Mouse (Mus musculus) forebrain, embryonic 11.5 days (tissue): Measurements from ENCODE around the gene 9330182O14Rik. TPM values are rescaled to one million over a fixed set of nuclear protein-coding genes. Genes with fewer than 3 reads are reported as not detected.

ENCODE experiments used
- ATAC-seq: fragments of 200-750 bp; cut with Nextera tagmentation; replicated peaks from 2 replicates; pipeline ENCODE4 v1.8.0; 2017; ENCODE audit warnings: moderate TSS enrichment; ENCODE audit not compliant: low FRiP score
- DNase-seq: peaks from one replicate; pipeline ENCODE4 v3.0.0-alpha.2; 2017; ENCODE audit warnings: low spot score
- H3K27ac ChIP-seq: fragments of 300-500 bp; sonication (generic); 2 replicates; pipeline ENCODE4 v1.5.1; 2014; ENCODE audit warnings: low read depth, low read length
- H3K27me3 ChIP-seq: fragments of 300-500 bp; sonication (generic); 2 replicates; pipeline ENCODE4 v1.6.1; 2014; ENCODE audit warnings: mild to moderate bottlenecking, low read length, mixed read lengths; ENCODE audit not compliant: control insufficient read depth, insufficient read depth
- H3K36me3 ChIP-seq: fragments of 300-500 bp; sonication (generic); 2 replicates; pipeline ENCODE4 v1.6.1; 2014; ENCODE audit warnings: mild to moderate bottlenecking, low read length, moderate library complexity, mixed read lengths; ENCODE audit not compliant: control insufficient read depth, insufficient read depth
- H3K4me1 ChIP-seq: fragments of 300-500 bp; sonication (generic); replicated peaks from 2 replicates; pipeline ENCODE4 v1.6.1; 2014; ENCODE audit warnings: low read length, mixed read lengths; ENCODE audit not compliant: control insufficient read depth, insufficient read depth
- H3K4me2 ChIP-seq: fragments of 300-500 bp; sonication (generic); 2 replicates; pipeline ENCODE4 v1.6.1; 2014; ENCODE audit warnings: low read depth, mild to moderate bottlenecking, low read length, moderate library complexity, mixed read lengths; ENCODE audit not compliant: severe bottlenecking
- H3K4me3 ChIP-seq: fragments of 300-500 bp; sonication (generic); 2 replicates; pipeline ENCODE4 v1.5.1; 2014; ENCODE audit warnings: low read depth, low read length
- H3K9ac ChIP-seq: fragments of 300-500 bp; sonication (generic); 2 replicates; pipeline ENCODE4 v1.6.1; 2014; ENCODE audit warnings: low read length
- H3K9me3 ChIP-seq: fragments of 300-500 bp; sonication (generic); 2 replicates; pipeline ENCODE4 v1.6.1; 2016; ENCODE audit warnings: low read length, mixed read lengths; ENCODE audit not compliant: control insufficient read depth
- WGBS: fragments of 180-500 bp; shearing (Covaris S2); extraction: QIAGEN DNeasy Blood & Tissue Kit; methylation state at CpG from one replicate; pipeline ENCODE4 v1.1.7; 2014; 5-methylcytosine and 5-hydroxymethylcytosine counted together
- microRNA-seq: library from miRNA; unstranded; fragments of <30 nt; microRNA quantifications from one replicate; pipeline ENCODE4, GENCODE M21; 2016; ENCODE audit not compliant: insufficient number of aligned reads
- polyA plus RNA-seq: library from polyadenylated mRNA; unstranded; fragments of >200 nt; fragmentation: Nextera tagmentation; extraction: Ambion mirVana; gene quantifications from 2 replicates; pipeline ENCODE4 v1.2.1, GENCODE M21; 2014

Gene 9330182O14Rik
- polyA plus RNA-seq, 1 experiment from 2014 or later: not detected

GRCm38 (mm10) chr15:40169705-40170104 lies 35.5 kb downstream of the 9330182O14Rik start:
- H3K27ac ChIP-seq: no peak overlapping the region
- DNase-seq: peak; percentile 66

GRCm38 (mm10) chr15:40179423-40179822 lies 45.3 kb downstream of the 9330182O14Rik start:
- 5% methylated on average over 2 of the region's 2 CpGs for WGBS
- DNase-seq: no peak

More at GRCm38 (mm10) chr15:40169705-40170104, 35.5 kb downstream of the 9330182O14Rik start:
- H3K36me3 ChIP-seq: no peaks in the 10 kb centered on the region
- H3K27me3 ChIP-seq: no peaks in the 10 kb centered on the region
- H3K4me3 ChIP-seq: no peak overlapping the region
- WGBS: 45% methylated on average over 13 of the region's 13 CpGs
- ATAC-seq: peak; percentile 74
- H3K9ac ChIP-seq: no peak overlapping the region
- 0 out of 2 replicates have a peak, but pooled peaks cover 3% of the 10 kb centered on the region for H3K4me1 ChIP-seq
- no peaks in the 10 kb centered on the region for H3K9me3 ChIP-seq
- H3K4me2 ChIP-seq: peak overlapping the region; percentile 28; the same call in 1 of the 2 replicates

DNA sequence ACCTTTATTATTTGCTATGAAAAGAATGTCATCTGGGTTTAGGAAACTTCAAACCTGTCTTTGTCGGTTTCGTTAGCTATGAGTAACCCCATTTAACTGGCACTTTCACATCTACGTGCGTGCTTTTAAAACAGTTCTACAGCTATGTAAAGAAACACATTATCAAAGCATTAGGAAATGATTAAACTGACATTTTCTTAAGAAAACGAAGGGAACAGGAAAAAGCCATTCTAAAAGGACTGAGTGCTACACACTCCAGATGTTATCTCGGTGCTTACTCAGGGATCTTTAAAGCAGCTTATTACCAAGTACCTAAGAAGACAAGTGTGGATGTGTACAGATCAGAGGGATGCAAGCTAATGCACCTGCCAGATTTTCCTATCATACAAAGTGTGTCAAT lies 52.9 kb downstream of the 9330182O14Rik start:
- no peak for ATAC-seq
- Histone ChIP-seq H3K4me1 (no peaks in the 10 kb centered on the region), H3K27ac (no peak overlapping the region), H3K9me3 (no peaks in the 10 kb centered on the region), H3K9ac (no peak overlapping the region), H3K27me3 (no peaks in the 10 kb centered on the region), H3K36me3 (no peaks in the 10 kb centered on the region), H3K4me2 (no peak overlapping the region), H3K4me3 (no peak overlapping the region)
- WGBS: 78% methylated on average over 6 of the region's 6 CpGs
- no peak for DNase-seq

More at GRCm38 (mm10) chr15:40179423-40179822, 45.3 kb downstream of the 9330182O14Rik start:
- H3K9me3 ChIP-seq: no peaks in the 10 kb centered on the region; the same call in 1 of the 2 replicates
- H3K9ac ChIP-seq: no peak overlapping the region
- no peaks in the 10 kb centered on the region for H3K27me3 ChIP-seq
- H3K4me3 ChIP-seq: no peak overlapping the region
- no peaks in the 10 kb centered on the region for H3K4me1 ChIP-seq
- no peak overlapping the region for H3K4me2 ChIP-seq
- no peak for ATAC-seq
- no peaks in the 10 kb centered on the region for H3K36me3 ChIP-seq
- H3K27ac ChIP-seq: no peak overlapping the region

Small RNA genes lying within 50 kb of the gene (microRNA-seq; reads per million reads assigned to microRNA genes)
- not detected for gene Gm25958
